Mouse (Mus musculus) spleen, adult 12 weeks (tissue): ENCODE results near the gene A830005F24Rik.

ENCODE experiments used
- DNase-seq: peaks from one replicate; pipeline ENCODE4 v3.0.0; 2022; ENCODE audit warnings: low spot score

Gene A830005F24Rik

GRCm38 (mm10) chr13:48544867-48545266 is 31.5 kb downstream of the A830005F24Rik start:
- DNase-seq = no peak

GRCm38 (mm10) chr13:48545476-48546281 is 32.3 kb downstream of the A830005F24Rik start:
- DNase-seq = peak; percentile 88

GRCm38 (mm10) chr13:48546330-48546917 is 33.1 kb downstream of the A830005F24Rik start:
- DNase-seq = peak; percentile 99

- DNase-seq = no peak
Observed at GRCm38 (mm10) chr13:48547623-48548022, 34.3 kb downstream of the A830005F24Rik start.

GRCm38 (mm10) chr13:48548296-48548695 is 34.9 kb downstream of the A830005F24Rik start:
- DNase-seq = no peak

- no peak for DNase-seq
Observed at GRCm38 (mm10) chr13:48552181-48553090, 39.1 kb downstream of the A830005F24Rik start.

- no peak for DNase-seq
Observed at GRCm38 (mm10) chr13:48553511-48553910, 40.1 kb downstream of the A830005F24Rik start.

GRCm38 (mm10) chr13:48554552-48554951 is 41.2 kb downstream of the A830005F24Rik start:
- DNase-seq = no peak

- DNase-seq = no peak
Observed at GRCm38 (mm10) chr13:48555976-48556375, 42.6 kb downstream of the A830005F24Rik start.

- no peak for DNase-seq
Observed at GRCm38 (mm10) chr13:48561481-48561880, 48.1 kb downstream of the A830005F24Rik start.

- DNase-seq = no peak
Observed at GRCm38 (mm10) chr13:48562336-48562735, 49.0 kb downstream of the A830005F24Rik start.
